Mouse (Mus musculus) hindbrain, embryonic 15.5 days (tissue): ENCODE measurements around the gene Pcbp4. TPM values are rescaled to one million over a fixed set of nuclear protein-coding genes. Genes with fewer than 3 reads are reported as not detected.

Experiments used
- ATAC-seq: fragments of 200-750 bp; cut with Nextera tagmentation; 2 replicates; pipeline ENCODE4 v1.8.0; 2017; ENCODE audit warnings: low read depth, moderate number of reproducible peaks, moderate TSS enrichment; ENCODE audit not compliant: low FRiP score
- H3K27ac ChIP-seq: fragments of 300-500 bp; sonication (generic); replicated peaks from 2 replicates; pipeline ENCODE4 v1.5.1; 2015; ENCODE audit warnings: mild to moderate bottlenecking, inconsistent platforms
- H3K27me3 ChIP-seq: fragments of 300-500 bp; sonication (generic); 2 replicates; pipeline ENCODE4 v1.6.1; 2015; ENCODE audit warnings: control low read depth, inconsistent platforms
- H3K36me3 ChIP-seq: fragments of 300-500 bp; sonication (generic); 2 replicates; pipeline ENCODE4 v1.6.1; 2015; ENCODE audit warnings: control low read depth, inconsistent platforms
- H3K4me1 ChIP-seq: fragments of 300-500 bp; sonication (generic); replicated peaks from 2 replicates; pipeline ENCODE4 v1.6.1; 2015; ENCODE audit warnings: control low read depth, inconsistent platforms
- H3K4me2 ChIP-seq: fragments of 300-500 bp; sonication (generic); 2 replicates; pipeline ENCODE4 v1.6.1; 2015; ENCODE audit warnings: moderate library complexity, mild to moderate bottlenecking, inconsistent platforms
- H3K4me3 ChIP-seq: fragments of 300-500 bp; sonication (generic); 2 replicates; pipeline ENCODE4 v1.5.1; 2015; ENCODE audit warnings: mild to moderate bottlenecking, inconsistent platforms
- H3K9ac ChIP-seq: fragments of 300-500 bp; sonication (generic); 2 replicates; pipeline ENCODE4 v1.6.1; 2015; ENCODE audit warnings: inconsistent platforms
- H3K9me3 ChIP-seq: fragments of 300-500 bp; sonication (generic); 2 replicates; pipeline ENCODE4 v1.6.1; 2016; ENCODE audit warnings: control low read depth, inconsistent platforms
- WGBS: fragments of 180-500 bp; shearing (Covaris S2); methylation state at CpG from one replicate; pipeline ENCODE4 v1.1.7; 2015; 5-methylcytosine and 5-hydroxymethylcytosine counted together
- polyA plus RNA-seq: library from polyadenylated mRNA; unstranded; fragments of >200 nt; fragmentation: Nextera tagmentation; extraction: Ambion mirVana; gene quantifications from 2 replicates; pipeline ENCODE4 v1.2.1, GENCODE M21; 2015

The Pcbp4 gene
- polyA plus RNA-seq, 1 experiment from 2014 or later: 264 TPM

DNA sequence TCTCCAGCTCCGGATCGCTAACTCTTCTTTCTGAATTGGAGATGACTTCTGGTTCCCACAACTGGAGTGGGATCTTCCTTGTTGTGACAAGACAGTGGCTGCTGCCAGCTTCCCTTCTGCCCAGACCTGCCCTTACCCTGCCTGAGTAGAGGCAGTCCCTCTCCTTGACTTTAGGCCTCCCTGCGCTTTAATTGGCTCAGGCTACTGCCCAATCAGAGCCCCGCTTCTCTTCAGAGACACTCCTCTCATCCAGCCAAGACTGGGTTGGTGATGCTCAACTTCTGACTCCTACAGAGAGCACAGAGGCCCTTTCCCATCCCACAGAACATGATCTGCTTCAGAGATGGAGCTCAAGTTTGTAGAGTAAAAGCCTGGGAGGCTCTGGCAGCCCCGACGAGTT lies 51.2 kb downstream of the Pcbp4 start:
- no peak overlapping the region for H3K27ac ChIP-seq
- no peak overlapping the region for H3K4me3 ChIP-seq
- no peaks in the 10 kb centered on the region for H3K4me1 ChIP-seq
- H3K36me3 ChIP-seq: no peaks in the 10 kb centered on the region
- no peaks in the 10 kb centered on the region for H3K9me3 ChIP-seq
- no peaks in the 10 kb centered on the region for H3K27me3 ChIP-seq
- H3K4me2 ChIP-seq: no peak overlapping the region
- WGBS: 76% methylated on average over 6 of the region's 6 CpGs
- no peak for ATAC-seq
- H3K9ac ChIP-seq: no peak overlapping the region

DNA sequence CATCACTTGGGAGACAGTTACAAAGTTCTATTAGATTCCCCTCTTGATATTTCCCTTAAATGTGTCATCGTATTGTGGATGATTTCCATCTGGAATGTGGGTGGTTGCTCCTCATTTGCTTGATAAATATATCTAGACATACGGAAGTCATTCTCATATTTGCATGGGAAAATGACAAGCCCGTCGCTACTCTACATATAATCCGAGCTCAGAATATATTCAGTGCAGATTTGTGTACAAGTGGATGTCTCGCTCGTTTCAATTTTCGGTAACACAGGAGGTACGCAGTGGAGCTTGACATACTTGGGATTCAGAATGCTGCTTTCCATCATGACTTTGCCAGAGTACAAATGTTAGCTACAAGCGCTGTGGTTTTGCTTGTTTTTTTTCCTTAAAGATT lies 56.3 kb downstream of the Pcbp4 start:
- H3K4me1 ChIP-seq: no peaks in the 10 kb centered on the region
- no peak overlapping the region for H3K4me3 ChIP-seq
- H3K9ac ChIP-seq: no peak overlapping the region
- no peaks in the 10 kb centered on the region for H3K27me3 ChIP-seq
- no peak overlapping the region for H3K27ac ChIP-seq
- ATAC-seq: no peak
- WGBS: 95% methylated on average over 10 of the region's 10 CpGs
- no peaks in the 10 kb centered on the region for H3K36me3 ChIP-seq
- no peaks in the 10 kb centered on the region for H3K9me3 ChIP-seq
- H3K4me2 ChIP-seq: no peak overlapping the region

DNA sequence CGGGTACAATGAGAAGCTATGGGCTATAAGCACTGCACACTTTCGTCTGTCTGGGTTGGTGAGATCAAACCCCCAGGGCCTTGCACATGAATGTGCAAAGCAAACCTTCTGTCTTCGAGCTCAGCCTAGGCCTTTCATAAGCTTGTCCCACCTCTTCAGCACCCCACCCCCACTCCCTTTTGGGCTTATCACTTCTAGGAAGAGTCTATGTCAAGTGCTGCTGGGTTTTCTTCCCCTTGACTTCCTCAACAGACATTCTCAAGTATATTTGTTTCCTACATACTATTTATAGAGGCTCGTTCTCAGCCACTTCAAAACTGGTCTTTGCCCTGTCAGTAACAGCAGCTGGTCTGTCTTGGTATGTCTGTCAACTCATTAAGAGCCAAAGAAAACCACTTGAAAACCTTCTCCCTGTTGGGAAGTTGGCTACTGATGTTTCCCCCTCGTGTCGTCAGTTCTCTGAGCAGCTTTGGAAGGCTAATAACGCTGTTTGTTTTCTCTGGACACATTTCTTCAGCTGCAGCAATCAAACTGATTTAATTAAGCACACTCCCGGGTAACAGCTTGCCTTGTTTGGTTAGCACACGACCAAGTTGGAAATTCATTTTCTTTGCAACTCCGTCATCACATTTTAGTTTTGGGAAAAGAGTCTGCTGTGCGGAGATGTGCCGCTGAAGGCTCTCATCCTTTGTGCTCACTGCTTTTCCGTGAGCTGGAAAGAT lies 59.8 kb downstream of the Pcbp4 start:
- no peak overlapping the region for H3K4me3 ChIP-seq
- ATAC-seq: no peak

DNA sequence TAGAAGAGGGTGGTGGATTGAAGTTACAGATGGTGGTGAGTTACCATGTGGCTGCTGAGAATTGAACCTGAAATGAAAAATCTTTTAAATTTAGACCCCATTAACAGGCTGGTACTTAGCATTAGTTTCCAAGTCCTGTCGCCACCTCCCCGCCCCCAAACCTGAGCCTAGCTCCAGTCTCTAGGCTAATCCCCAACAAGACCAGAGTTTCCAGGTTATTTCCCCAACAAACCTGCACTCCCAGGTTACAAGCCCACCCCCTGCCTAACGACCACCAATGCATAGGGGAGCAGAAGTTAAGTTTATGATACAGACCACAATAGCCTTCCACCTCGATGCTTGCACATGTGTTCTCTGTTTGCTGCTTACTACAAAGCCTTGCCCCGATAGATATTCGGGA lies 60.5 kb downstream of the Pcbp4 start:
- H3K36me3 ChIP-seq: no peaks in the 10 kb centered on the region
- H3K27me3 ChIP-seq: no peaks in the 10 kb centered on the region
- no peak overlapping the region for H3K9ac ChIP-seq
- no peak for ATAC-seq
- H3K9me3 ChIP-seq: no peaks in the 10 kb centered on the region
- H3K4me3 ChIP-seq: no peak overlapping the region
- WGBS: 81% methylated on average over 6 of the region's 6 CpGs
- no peak overlapping the region for H3K27ac ChIP-seq
- no peaks in the 10 kb centered on the region for H3K4me1 ChIP-seq
- H3K4me2 ChIP-seq: no peak overlapping the region

More for the DNA sequence above, 59.8 kb downstream of the Pcbp4 start:
- no peak overlapping the region for H3K27ac ChIP-seq
- no peaks in the 10 kb centered on the region for H3K27me3 ChIP-seq
- H3K9me3 ChIP-seq: no peaks in the 10 kb centered on the region
- H3K4me1 ChIP-seq: no peaks in the 10 kb centered on the region
- H3K9ac ChIP-seq: no peak overlapping the region
- H3K4me2 ChIP-seq: no peak overlapping the region
- H3K36me3 ChIP-seq: no peaks in the 10 kb centered on the region
- 64% methylated on average over 13 of the region's 13 CpGs for WGBS

Other genes with a start within 250 kb of the Pcbp4 start
- 0.09 and 0.10 TPM in 2 replicates for gene Tlr9, start 230.7 kb upstream of the Pcbp4 start, polyA plus RNA-seq
- 101 and 104 TPM in 2 replicates for gene Alas1, start 204.6 kb upstream of the Pcbp4 start, polyA plus RNA-seq
- gene Poc1a, start 172.2 kb upstream of the Pcbp4 start, polyA plus RNA-seq: 8.8 and 9.3 TPM in 2 replicates
- gene Dusp7, start 84.7 kb upstream of the Pcbp4 start, polyA plus RNA-seq: 13.3 and 15.0 TPM in 2 replicates
- gene Rpl29, start 23.8 kb upstream of the Pcbp4 start, polyA plus RNA-seq: 620 and 631 TPM in 2 replicates
- gene Acy1, start 15.0 kb upstream of the Pcbp4 start, polyA plus RNA-seq: 22.9 and 24.9 TPM in 2 replicates
- gene Abhd14b, start 5.8 kb upstream of the Pcbp4 start, polyA plus RNA-seq: 9.2 and 11.3 TPM in 2 replicates
- gene Abhd14a, start 5.6 kb upstream of the Pcbp4 start, polyA plus RNA-seq: 77.0 and 80.7 TPM in 2 replicates
- 1.4 TPM in 2 replicates for gene Gpr62, start 12.6 kb downstream of the Pcbp4 start, polyA plus RNA-seq
- 45.7 and 45.9 TPM in 2 replicates for gene Rrp9, start 22.7 kb downstream of the Pcbp4 start, polyA plus RNA-seq
- 0.77 and 0.89 TPM in 2 replicates for gene Parp3, start 23.7 kb downstream of the Pcbp4 start, polyA plus RNA-seq
- gene Iqcf1, start 46.7 kb downstream of the Pcbp4 start, polyA plus RNA-seq: not detected in 2 replicates
- gene Iqcf5, start 61.3 kb downstream of the Pcbp4 start, polyA plus RNA-seq: not detected in 2 replicates
- not detected in 2 replicates for gene Iqcf3, start 108.3 kb downstream of the Pcbp4 start, polyA plus RNA-seq
- not detected in 2 replicates for gene Iqcf4, start 117.7 kb downstream of the Pcbp4 start, polyA plus RNA-seq
- not detected in 2 replicates for gene Iqcf6, start 173.3 kb downstream of the Pcbp4 start, polyA plus RNA-seq
- 8.7 and 9.7 TPM in 2 replicates for gene Grm2, start 202.8 kb downstream of the Pcbp4 start, polyA plus RNA-seq
- gene Tex264, start 232.6 kb downstream of the Pcbp4 start, polyA plus RNA-seq: 69.6 and 79.0 TPM in 2 replicates